Mouse (Mus musculus): Measurements from ENCODE around the gene Sorbs1.

- TF ChIP-seq CTCF (IDR thresholded peaks at IDR 0.05; ENCODE audit: low read depth) (no peak), EP300 (optimal IDR thresholded peaks at IDR 0.05) (no peak)
Measured at GRCm38 (mm10) chr19:40346908-40347307, 166.7 kb downstream of the Sorbs1 start.

Measured in stomach, postnatal 0 days (tissue).